Comparison of ENCODE assay signal across 13 mouse cellular contexts in genomic region chr10:62058508-62059375, GRCm38 (mm10).
A peak's percentile ranks its signal among the peaks of the same experiment; 100 is the strongest.
DNase-seq lines count a peak whose midpoint lies in the region; TF ChIP-seq lines count a peak whose summit lies in the region.
"Had no signal": no experiment of that assay in that cellular context is flagged by ENCODE, and none has a peak within 500 bp of the region (broad histone marks: within the 10 kb centered on the region; RNA-seq: fewer than 3 reads in every experiment).

No protein-coding gene starts in this region.

- H3K27me3 ChIP-seq in cerebellum, adult 2 months (ENCODE audit: control insufficient read depth, insufficient read depth, low read length): no peaks in the 10 kb centered on the region
- H3K27me3 ChIP-seq: lung, embryonic 15.5 days had no signal

- TF ChIP-seq POLR2A in cerebellum, adult 2 months (IDR thresholded peaks at IDR 0.05; ENCODE audit: borderline replicate concordance, insufficient read depth, low read length): no peak

- WGBS in cerebellum, adult 2 months: 74% methylated on average over 13 of the region's 13 CpGs

- DNase-seq in 416B (ENCODE audit: low read depth) (peak; percentile 10), A20 (ENCODE audit: low read depth, low spot score) (peak; percentile 4)
- peak; percentile 33 for DNase-seq in kidney, adult 9 months
- DNase-seq in neural tube, embryonic 10.5 days (ENCODE audit: extremely low spot score, low spot score): peak; percentile 54
- DNase-seq in gastrocnemius, adult 8-10 months (ENCODE audit: low spot score in 2 of 2): no peak
- DNase-seq in cerebellum, adult 2 months: no peak
- DNase-seq in cerebellum, adult 9-11 months: no peak
- DNase-seq: adrenal gland, adult 2 months; cerebellum, adult 11 months; gastrocnemius, postnatal 10 days; right cerebral cortex, postnatal 4 days had no signal

- no peaks in the 10 kb centered on the region; the same call in 1 of the 2 replicates for H3K4me1 ChIP-seq in cerebellum, adult 2 months (ENCODE audit: control insufficient read depth, insufficient read depth, low read length)

- TF ChIP-seq CTCF in cerebellum, adult 2 months (IDR thresholded peaks at IDR 0.05; ENCODE audit: borderline replicate concordance, insufficient read depth, low read depth, low read length): no peak

- H3K27ac ChIP-seq in cerebellum, adult 2 months (ENCODE audit: insufficient read depth, low read length): no peak overlapping the region
- H3K27ac ChIP-seq: heart, embryonic 15.5 days; lung, embryonic 15.5 days had no signal

- no peak overlapping the region for H3K4me3 ChIP-seq in cerebellum, adult 2 months (replicated peaks; ENCODE audit: insufficient read depth, low read depth, low read length)
- H3K4me3 ChIP-seq: heart, embryonic 15.5 days; lung, embryonic 15.5 days had no signal

Comparison
In these comparisons a context has a peak if more than half of its experiments do, and no peak if none do; other contexts are left out.
1. DNase-seq: peak in 416B (single experiment), A20 (single experiment), kidney, adult 9 months (single experiment) and neural tube, embryonic 10.5 days (single experiment); none in gastrocnemius, adult 8-10 months (0 of 2), cerebellum, adult 2 months (0 of 2) and cerebellum, adult 9-11 months (single experiment).